Mouse (Mus musculus): Measurements from ENCODE around the gene Slc7a15. TPM values are rescaled to one million over a fixed set of nuclear protein-coding genes. Genes with fewer than 3 reads are reported as not detected.
A peak's percentile ranks its signal among the peaks of the same experiment; 100 is the strongest.
"Not testable (repeated sequence)": the region's sequence is repeated elsewhere in the genome, so short reads cannot be mapped to it uniquely, and the experiment has no call there.

Gene Slc7a15
- not detected for total RNA-seq (2022)

- DNase-seq = not testable (repeated sequence)
These were observed at the start of gene Slc7a15 for GRCm38 (mm10) chr12:8598966-8599365. Gene Slc7a15, minus strand, starts transcription at chr12:8599066.

GRCm38 (mm10) chr12:8648211-8648610 lies 49.3 kb upstream of the Slc7a15 start:
- not testable (repeated sequence) for DNase-seq

GRCm38 (mm10) chr12:8641425-8641735 lies 42.5 kb upstream of the Slc7a15 start:
- no peak for DNase-seq

GRCm38 (mm10) chr12:8640711-8641424 lies 42.0 kb upstream of the Slc7a15 start:
- peak; percentile 96 for DNase-seq

GRCm38 (mm10) chr12:8640186-8640585 lies 41.3 kb upstream of the Slc7a15 start:
- not testable (repeated sequence) for DNase-seq

- DNase-seq = peak; percentile 58
These were observed 39.7 kb upstream of the Slc7a15 start for GRCm38 (mm10) chr12:8638411-8639087.

- DNase-seq = no peak
These were observed 38.1 kb upstream of the Slc7a15 start for GRCm38 (mm10) chr12:8636945-8637344.

- no peak for DNase-seq
These were observed 36.7 kb upstream of the Slc7a15 start for GRCm38 (mm10) chr12:8635546-8635945.

- DNase-seq = no peak
These were observed 35.4 kb upstream of the Slc7a15 start for GRCm38 (mm10) chr12:8634306-8634705.

- DNase-seq = no peak
These were observed 34.0 kb upstream of the Slc7a15 start for GRCm38 (mm10) chr12:8632737-8633365.

- no peak for DNase-seq
These were observed 32.8 kb upstream of the Slc7a15 start for GRCm38 (mm10) chr12:8631691-8632090.

GRCm38 (mm10) chr12:8629537-8629936 lies 30.7 kb upstream of the Slc7a15 start:
- no peak for DNase-seq

GRCm38 (mm10) chr12:8620678-8621018 lies 21.8 kb upstream of the Slc7a15 start:
- no peak for DNase-seq

- no peak for DNase-seq
These were observed 21.2 kb upstream of the Slc7a15 start for GRCm38 (mm10) chr12:8619827-8620677.

- DNase-seq = no peak
These were observed 19.4 kb upstream of the Slc7a15 start for GRCm38 (mm10) chr12:8618271-8618670.

- no peak for DNase-seq
These were observed 10.2 kb upstream of the Slc7a15 start for GRCm38 (mm10) chr12:8609070-8609469.

- DNase-seq = no peak
These were observed 3.3 kb downstream of the Slc7a15 start for GRCm38 (mm10) chr12:8595611-8596010.

GRCm38 (mm10) chr12:8591326-8591725 lies 7.5 kb downstream of the Slc7a15 start:
- not testable (repeated sequence) for DNase-seq

GRCm38 (mm10) chr12:8573405-8573804 lies 25.5 kb downstream of the Slc7a15 start:
- DNase-seq = no peak

GRCm38 (mm10) chr12:8571903-8572341 lies 26.9 kb downstream of the Slc7a15 start:
- not testable (repeated sequence) for DNase-seq

GRCm38 (mm10) chr12:8571287-8571902 lies 27.5 kb downstream of the Slc7a15 start:
- not testable (repeated sequence) for DNase-seq

- not testable (repeated sequence) for DNase-seq
These were observed 36.7 kb downstream of the Slc7a15 start for GRCm38 (mm10) chr12:8562213-8562612.
